Mouse (Mus musculus): Measurements from ENCODE around the gene Stxbp6.

The Stxbp6 gene

DNA sequence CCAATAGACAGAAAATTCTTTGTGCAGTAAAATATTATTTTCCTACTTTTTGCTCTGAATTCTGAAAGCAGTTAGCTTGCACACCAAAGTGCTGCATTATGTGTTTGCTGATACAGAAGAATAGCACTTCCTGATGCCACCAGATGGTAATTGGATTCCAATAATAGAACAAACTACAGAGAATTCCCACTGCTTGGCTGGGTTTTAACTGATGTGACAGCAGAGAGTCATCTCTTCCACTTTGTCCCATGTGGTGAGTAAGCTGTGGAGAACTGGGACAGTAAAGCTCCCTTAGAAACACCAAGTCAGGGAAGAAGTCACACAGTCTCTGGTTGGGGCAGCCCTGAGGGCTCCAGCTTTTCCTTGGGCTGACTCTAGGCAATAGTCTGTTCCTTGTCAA lies 270.3 kb downstream of the Stxbp6 start:
- no peak for DNase-seq (ENCODE audit: extremely low spot score)

Data from embryo, embryonic 9.5 days (tissue).